Mouse (Mus musculus) CH12.LX (cell line): ENCODE results near the gene Itpr3.

ENCODE experiments used
- CTCF ChIP-seq, 2 experiments: IDR thresholded peaks in 1 of 2; conservative IDR thresholded peaks in 1 of 2; 2 replicates each; pipeline ENCODE4 v1.5.1; 2011 to 2012; ENCODE audit warnings: low read depth in 2 of 2, low read length in 2 of 2, improper control_type of control experiment in 1 of 2, inconsistent platforms in 1 of 2, mild to moderate bottlenecking in 1 of 2, moderate library complexity in 1 of 2
- E2F4 ChIP-seq: IDR thresholded peaks from 2 replicates; pipeline ENCODE4 v1.6.1; 2011; ENCODE audit warnings: low read depth, low read length, improper control_type of control experiment; ENCODE audit not compliant: insufficient replicate concordance
- ELF1 ChIP-seq: IDR thresholded peaks from 2 replicates; pipeline ENCODE4 v1.6.1; 2014; ENCODE audit warnings: low read depth, mild to moderate bottlenecking, inconsistent platforms, low read length, improper control_type of control experiment
- EP300 ChIP-seq: IDR thresholded peaks from 2 replicates; pipeline ENCODE4 v1.6.1; 2011; ENCODE audit warnings: low read length, improper control_type of control experiment
- POLR2A ChIP-seq: IDR thresholded peaks from 2 replicates; pipeline ENCODE4 v1.6.1; 2011; ENCODE audit warnings: low read depth, mild to moderate bottlenecking, improper control_type of control experiment, low read length
- TBP ChIP-seq: conservative IDR thresholded peaks from 2 replicates; pipeline ENCODE4 v1.6.1; 2011; ENCODE audit warnings: low read depth, low read length, improper control_type of control experiment
- TCF12 ChIP-seq: IDR thresholded peaks from 2 replicates; pipeline ENCODE4 v1.6.1; 2014; ENCODE audit warnings: low read depth, mild to moderate bottlenecking, inconsistent platforms, low read length, improper control_type of control experiment
- USF1 ChIP-seq: IDR thresholded peaks from 2 replicates; pipeline ENCODE4 v1.6.1; 2014; ENCODE audit warnings: low read depth, mild to moderate bottlenecking, inconsistent platforms, low read length, improper control_type of control experiment

GRCm38 (mm10) chr17:27110072-27110471, 53.0 kb downstream of the Itpr3 start:
- no peak for TF ChIP-seq EP300
- TF ChIP-seq POLR2A, result no peak
- no peak for TF ChIP-seq E2F4
- TF ChIP-seq CTCF (conservative IDR thresholded peaks at IDR 0.05 in 1 of 2, IDR thresholded peaks at IDR 0.05 in 1 of 2; ENCODE audit: low read depth in 2 of 2, low read length in 2 of 2), result no peak
- no peak for TF ChIP-seq TCF12
- no peak for TF ChIP-seq TBP
- TF ChIP-seq USF1, result no peak
- TF ChIP-seq ELF1, result no peak
